Mouse (Mus musculus) heart, postnatal 0 days (tissue): ENCODE results near the gene Hormad1. TPM values are rescaled to one million over a fixed set of nuclear protein-coding genes. Genes with fewer than 3 reads are reported as not detected.

ENCODE experiments used
- ATAC-seq: fragments of 200-750 bp; cut with Nextera tagmentation; 2 replicates; pipeline ENCODE4 v1.8.0; 2017; ENCODE audit warnings: low read depth, moderate number of reproducible peaks, moderate library complexity; ENCODE audit not compliant: insufficient read depth
- DNase-seq: peaks from one replicate; pipeline ENCODE4 v3.0.0-alpha.2; 2016; ENCODE audit warnings: low spot score
- H3K27ac ChIP-seq: fragments of 300-500 bp; sonication (generic); 2 replicates; pipeline ENCODE4 v1.5.1; 2014; ENCODE audit warnings: low read depth, mild to moderate bottlenecking
- H3K27me3 ChIP-seq: fragments of 300-500 bp; sonication (generic); 2 replicates; pipeline ENCODE4 v1.6.1; 2014; ENCODE audit warnings: low read length, mixed read lengths; ENCODE audit not compliant: control insufficient read depth, insufficient read depth
- H3K36me3 ChIP-seq: fragments of 300-500 bp; sonication (generic); replicated peaks from 2 replicates; pipeline ENCODE4 v1.6.1; 2014; ENCODE audit warnings: low read length, mixed read lengths; ENCODE audit not compliant: control insufficient read depth, insufficient read depth
- H3K4me1 ChIP-seq: fragments of 300-500 bp; sonication (generic); 2 replicates; pipeline ENCODE4 v1.6.1; 2014; ENCODE audit warnings: antibody characterized with exemption; ENCODE audit not compliant: control insufficient read depth, insufficient read depth
- H3K4me2 ChIP-seq: fragments of 300-500 bp; sonication (generic); 2 replicates; pipeline ENCODE4 v1.6.1; 2014; ENCODE audit warnings: low read depth, mild to moderate bottlenecking, low read length, moderate library complexity
- H3K4me3 ChIP-seq: fragments of 300-500 bp; sonication (generic); 2 replicates; pipeline ENCODE4 v1.5.1; 2014; ENCODE audit warnings: low read depth, low read length
- H3K9ac ChIP-seq: fragments of 300-500 bp; sonication (generic); replicated peaks from 2 replicates; pipeline ENCODE4 v1.6.1; 2014; ENCODE audit warnings: low read depth, low read length, mixed read lengths
- H3K9me3 ChIP-seq: fragments of 300-500 bp; sonication (generic); replicated peaks from 2 replicates; pipeline ENCODE4 v1.6.1; 2016; ENCODE audit warnings: low read length; ENCODE audit not compliant: control insufficient read depth
- CTCF ChIP-seq: IDR thresholded peaks from 2 replicates; pipeline ENCODE4 v1.5.1; 2016; ENCODE audit warnings: antibody characterized with exemption, control low read depth, low read depth
- EP300 ChIP-seq: IDR thresholded peaks from 2 replicates; pipeline ENCODE4 v1.6.1; 2016; ENCODE audit warnings: antibody characterized with exemption, low read depth
- WGBS: fragments of 180-500 bp; shearing (Covaris S2); extraction: QIAGEN DNeasy Blood & Tissue Kit; methylation state at CpG from one replicate; pipeline ENCODE4 v1.1.7; 2014; 5-methylcytosine and 5-hydroxymethylcytosine counted together
- polyA plus RNA-seq: library from polyadenylated mRNA; unstranded; fragments of >200 nt; fragmentation: Nextera tagmentation; extraction: Ambion mirVana; gene quantifications from 2 replicates; pipeline ENCODE4 v1.2.1, GENCODE M21; 2015
- total RNA-seq: library from RNA; depleted of rRNA; stranded (reverse); fragments of >200 nt; gene quantifications from 2 replicates; pipeline ENCODE4 v1.2.3, GENCODE M21; 2014; ENCODE audit warnings: low replicate concordance; rRNA removed

Gene Hormad1
- total RNA-seq = not detected in 2 replicates
- polyA plus RNA-seq = not detected in 2 replicates

GRCm38 (mm10) chr3:95559437-95559836 lies at the start of gene Hormad1:
Gene Hormad1 (plus strand): TSS chr3:95559677.
- DNase-seq = no peak
- no peak within 1 kb of the TSS for H3K27ac ChIP-seq
- no peaks in the 10 kb centered on the region for H3K9me3 ChIP-seq
- WGBS = 87% methylated on average over 27 of the region's 27 CpGs
- no peak within 1 kb of the TSS for H3K9ac ChIP-seq
- no peaks in the 10 kb centered on the region for H3K36me3 ChIP-seq
- no peaks in the 10 kb centered on the region for H3K4me1 ChIP-seq
- no peak for ATAC-seq
- H3K4me2 ChIP-seq = no peak within 1 kb of the TSS
- no peak within 1 kb of the TSS for H3K4me3 ChIP-seq
- TF ChIP-seq CTCF (no peak), EP300 (no peak)
- H3K27me3 ChIP-seq = no peaks in the 10 kb centered on the region

GRCm38 (mm10) chr3:95511611-95512180 lies 47.8 kb upstream of the Hormad1 start:
- Histone ChIP-seq H3K27me3 (no peaks in the 10 kb centered on the region), H3K27ac (no peak overlapping the region), H3K4me3 (no peak overlapping the region), H3K4me2 (no peak overlapping the region), H3K9me3 (no peaks in the 10 kb centered on the region), H3K36me3 (no peaks in the 10 kb centered on the region), H3K9ac (no peak overlapping the region), H3K4me1 (no peaks in the 10 kb centered on the region)
- DNase-seq (no peak), ATAC-seq (no peak)
- no peak for TF ChIP-seq EP300
- TF ChIP-seq CTCF = no peak
- WGBS = 67% methylated on average over 9 of the region's 9 CpGs

GRCm38 (mm10) chr3:95516614-95517041 lies 42.8 kb upstream of the Hormad1 start:
- TF ChIP-seq CTCF = no peak
- no peak for TF ChIP-seq EP300
- H3K4me2 ChIP-seq = no peak overlapping the region
- H3K4me1 ChIP-seq = no peaks in the 10 kb centered on the region
- WGBS = 75% methylated on average over 3 of the region's 3 CpGs
- H3K36me3 ChIP-seq = no peaks in the 10 kb centered on the region
- H3K9ac ChIP-seq = no peak overlapping the region
- DNase-seq = no peak
- no peak overlapping the region for H3K4me3 ChIP-seq
- H3K27me3 ChIP-seq = no peaks in the 10 kb centered on the region
- no peak overlapping the region for H3K27ac ChIP-seq
- H3K9me3 ChIP-seq = no peaks in the 10 kb centered on the region
- no peak for ATAC-seq

GRCm38 (mm10) chr3:95517493-95517898 lies 42.0 kb upstream of the Hormad1 start:
- H3K4me3 ChIP-seq = no peak overlapping the region
- WGBS = 10% methylated on average over 10 of the region's 10 CpGs
- no peak overlapping the region for H3K27ac ChIP-seq
- no peaks in the 10 kb centered on the region for H3K27me3 ChIP-seq
- no peaks in the 10 kb centered on the region for H3K9me3 ChIP-seq
- DNase-seq (peak; percentile 76), ATAC-seq (peak; percentile 58; the same call in 1 of the 2 replicates)
- no peak overlapping the region for H3K9ac ChIP-seq
- H3K36me3 ChIP-seq = no peaks in the 10 kb centered on the region
- H3K4me2 ChIP-seq = no peak overlapping the region
- TF ChIP-seq CTCF (peak; percentile 86), EP300 (no peak)
- no peaks in the 10 kb centered on the region for H3K4me1 ChIP-seq

GRCm38 (mm10) chr3:95518891-95519290 lies 40.6 kb upstream of the Hormad1 start:
- Histone ChIP-seq H3K4me3 (no peak overlapping the region), H3K9ac (no peak overlapping the region), H3K4me2 (no peak overlapping the region), H3K4me1 (no peaks in the 10 kb centered on the region), H3K27ac (no peak overlapping the region), H3K9me3 (no peaks in the 10 kb centered on the region), H3K27me3 (no peaks in the 10 kb centered on the region), H3K36me3 (no peaks in the 10 kb centered on the region)
- DNase-seq (no peak), ATAC-seq (no peak)
- 75% methylated on average over 7 of the region's 7 CpGs for WGBS
- TF ChIP-seq CTCF (no peak), EP300 (no peak)

- DNase-seq (no peak), ATAC-seq (no peak)
- TF ChIP-seq EP300 = no peak
- no peak for TF ChIP-seq CTCF
- Histone ChIP-seq H3K27me3 (no peaks in the 10 kb centered on the region), H3K27ac (no peak overlapping the region), H3K9me3 (no peaks in the 10 kb centered on the region), H3K4me1 (no peaks in the 10 kb centered on the region), H3K36me3 (no peaks in the 10 kb centered on the region), H3K4me2 (no peak overlapping the region), H3K4me3 (no peak overlapping the region), H3K9ac (no peak overlapping the region)
- WGBS = 66% methylated on average over 2 of the region's 2 CpGs
These were observed 40.2 kb upstream of the Hormad1 start for GRCm38 (mm10) chr3:95519315-95519714.
